Mouse (Mus musculus) spleen, embryonic (tissue): Measurements from ENCODE around the gene Rgl2.

ENCODE experiments used
- CTCF ChIA-PET: fragments of 350-600 bp; sonication (Branson Sonifier 250); formaldehyde crosslinking; loops from one replicate; lab custom pipeline; 2022; lab: Charles Lee

Gene Rgl2

GRCm38 (mm10) chr17:33965082-33965845 lies 35.9 kb downstream of the Rgl2 start:
- CTCF ChIA-PET: no interaction called here

DNA sequence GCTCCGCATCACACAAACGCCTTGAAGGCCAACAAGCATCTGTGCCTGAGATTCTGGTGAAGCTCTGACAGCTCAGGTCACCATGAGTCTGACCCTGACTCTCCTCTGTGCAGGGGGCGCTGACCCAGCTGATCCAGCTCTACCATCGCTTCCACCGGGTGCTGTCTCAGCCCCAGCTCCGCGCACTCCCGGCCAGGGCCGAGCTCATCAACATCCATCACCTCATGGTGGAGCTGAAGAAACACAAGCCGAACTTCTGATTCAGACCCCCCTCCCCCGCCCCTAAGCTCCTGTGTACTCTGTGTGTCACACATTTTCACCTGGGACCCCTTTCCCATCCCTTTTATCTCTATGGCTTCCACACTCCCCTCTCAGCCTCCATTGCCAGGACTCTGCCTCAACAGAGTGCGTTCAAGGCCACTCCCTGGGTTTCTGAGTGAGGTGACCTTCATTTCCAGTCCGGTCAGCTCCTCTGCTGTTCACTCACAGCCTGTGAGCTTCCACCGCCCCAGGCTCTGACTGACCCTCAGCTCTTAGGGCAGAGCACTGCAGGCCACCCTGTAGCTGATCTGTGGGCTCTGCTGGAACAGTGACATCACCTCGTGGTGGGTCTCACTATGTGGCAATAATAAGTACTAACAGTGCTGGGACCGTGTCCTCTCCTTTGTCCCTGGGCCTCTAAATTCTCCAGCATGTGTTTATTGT lies 36.7 kb downstream of the Rgl2 start:
- CTCF ChIA-PET: no interaction called here

GRCm38 (mm10) chr17:33968489-33968888 lies 39.1 kb downstream of the Rgl2 start:
- CTCF ChIA-PET: interaction anchor here (1.3 kb wide), 1 partner anchor 9 kb away, joined by 6 read pairs; no protein-coding TSS in a partner anchor

DNA sequence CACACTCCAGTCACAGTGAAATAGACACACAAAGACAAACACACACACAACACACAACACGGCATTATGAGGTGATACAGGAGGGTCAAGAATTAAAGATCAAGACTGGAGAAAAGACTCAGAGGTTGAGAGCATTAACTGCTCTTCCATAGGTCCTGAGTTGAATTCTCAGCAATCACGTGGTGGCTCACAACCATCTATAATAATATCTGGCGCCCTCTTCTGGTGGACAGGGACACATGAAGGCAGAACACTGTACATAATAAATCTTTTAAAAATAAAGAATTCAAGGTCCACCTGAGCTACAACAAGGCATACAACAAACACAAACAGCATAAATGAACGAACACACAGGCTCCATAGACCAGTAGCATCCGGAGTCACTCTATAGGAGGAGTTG lies 39.6 kb downstream of the Rgl2 start:
- CTCF ChIA-PET: interaction anchor here (1.3 kb wide), 1 partner anchor 9 kb away, joined by 6 read pairs; no protein-coding TSS in a partner anchor

- CTCF ChIA-PET: no interaction called here
Observed at GRCm38 (mm10) chr17:33969394-33969793, 40.1 kb downstream of the Rgl2 start.

- CTCF ChIA-PET: no interaction called here
Observed at GRCm38 (mm10) chr17:33972691-33973090, 43.3 kb downstream of the Rgl2 start.

DNA sequence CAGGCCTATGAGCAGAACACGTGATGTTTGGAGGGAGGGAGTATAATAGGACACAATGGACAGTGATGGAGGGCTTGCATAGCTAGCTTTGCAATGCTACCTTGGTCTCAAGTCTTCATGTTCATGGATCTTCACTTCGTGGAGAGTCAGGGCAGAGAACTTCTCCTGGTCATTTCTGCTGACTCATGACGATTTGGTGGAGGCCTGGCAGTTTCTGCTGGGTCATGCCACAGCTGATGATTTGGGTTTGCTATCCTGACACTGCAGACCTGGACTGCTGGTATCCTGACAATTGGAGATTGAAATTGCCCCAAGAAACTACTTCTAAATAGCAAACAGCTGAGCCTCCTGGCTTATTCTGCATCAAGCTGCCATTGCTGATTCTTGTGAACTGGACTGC lies 44.2 kb downstream of the Rgl2 start:
- CTCF ChIA-PET: no interaction called here

- CTCF ChIA-PET: interaction anchor here (1.1 kb wide), 1 partner anchor 10 kb away, joined by 6 read pairs; no protein-coding TSS in a partner anchor
Observed at GRCm38 (mm10) chr17:33977861-33978557, 48.7 kb downstream of the Rgl2 start.

DNA sequence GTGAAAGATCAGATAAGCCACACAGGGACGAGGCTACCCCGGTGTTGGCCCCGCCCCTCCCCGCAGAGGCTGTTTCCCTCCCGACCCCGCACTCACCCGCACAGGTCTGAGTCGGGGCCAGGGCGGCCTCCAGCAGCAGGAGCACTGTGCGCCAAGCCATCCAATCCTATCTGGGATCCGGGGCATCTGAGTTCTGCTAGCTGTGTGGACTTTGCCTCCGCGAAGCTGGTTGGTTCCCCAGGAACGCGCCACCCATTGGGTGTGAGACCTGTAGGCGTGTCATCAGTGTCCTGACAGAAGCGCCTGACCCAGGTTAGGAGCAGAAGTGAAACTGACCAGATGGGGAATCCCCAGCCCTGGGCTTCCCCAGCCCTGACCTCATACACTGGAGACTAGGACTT lies 49.3 kb downstream of the Rgl2 start:
- CTCF ChIA-PET: no interaction called here

GRCm38 (mm10) chr17:33979512-33980050 lies 50.2 kb downstream of the Rgl2 start:
- CTCF ChIA-PET: no interaction called here

DNA sequence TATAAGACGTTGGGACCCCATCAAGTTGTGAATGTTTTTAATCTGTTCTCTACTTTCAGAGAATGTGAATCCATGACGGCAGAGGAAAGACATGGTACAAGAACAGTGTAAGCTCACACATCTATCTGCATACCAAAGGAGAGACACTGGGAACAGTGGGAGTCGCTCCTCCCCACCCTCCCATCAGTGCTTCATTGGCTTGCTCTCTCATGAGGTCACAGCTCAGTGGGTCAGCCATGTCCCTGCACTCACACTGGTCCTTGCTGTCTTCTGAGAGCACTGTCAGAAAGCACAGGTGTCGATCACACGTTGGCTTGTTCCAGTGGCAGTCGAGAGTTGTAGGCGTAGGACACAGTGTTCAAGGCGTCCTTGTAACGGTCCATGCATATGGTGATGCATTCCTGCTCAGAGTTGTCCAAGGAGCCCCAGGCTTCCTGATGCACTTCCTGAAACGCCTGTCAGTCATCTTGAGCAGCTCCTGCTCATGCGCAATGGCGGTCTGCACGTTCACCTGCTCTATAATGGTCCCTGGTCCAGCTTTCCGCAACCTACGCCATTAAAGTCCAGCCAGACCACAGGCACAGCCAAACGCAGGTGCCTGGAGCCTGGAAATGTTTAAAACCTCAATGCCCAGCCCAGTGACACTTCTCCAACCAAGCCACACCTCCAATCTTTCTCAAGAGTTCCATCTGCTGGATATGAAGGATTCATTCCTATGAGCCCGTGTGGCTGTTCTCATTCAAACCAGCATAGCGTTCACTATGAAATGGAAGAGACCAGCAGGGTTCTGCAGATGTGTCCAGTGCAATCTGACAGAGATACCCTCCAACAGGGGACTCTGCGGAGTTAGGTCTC lies 51.1 kb downstream of the Rgl2 start:
- CTCF ChIA-PET: no interaction called here

DNA sequence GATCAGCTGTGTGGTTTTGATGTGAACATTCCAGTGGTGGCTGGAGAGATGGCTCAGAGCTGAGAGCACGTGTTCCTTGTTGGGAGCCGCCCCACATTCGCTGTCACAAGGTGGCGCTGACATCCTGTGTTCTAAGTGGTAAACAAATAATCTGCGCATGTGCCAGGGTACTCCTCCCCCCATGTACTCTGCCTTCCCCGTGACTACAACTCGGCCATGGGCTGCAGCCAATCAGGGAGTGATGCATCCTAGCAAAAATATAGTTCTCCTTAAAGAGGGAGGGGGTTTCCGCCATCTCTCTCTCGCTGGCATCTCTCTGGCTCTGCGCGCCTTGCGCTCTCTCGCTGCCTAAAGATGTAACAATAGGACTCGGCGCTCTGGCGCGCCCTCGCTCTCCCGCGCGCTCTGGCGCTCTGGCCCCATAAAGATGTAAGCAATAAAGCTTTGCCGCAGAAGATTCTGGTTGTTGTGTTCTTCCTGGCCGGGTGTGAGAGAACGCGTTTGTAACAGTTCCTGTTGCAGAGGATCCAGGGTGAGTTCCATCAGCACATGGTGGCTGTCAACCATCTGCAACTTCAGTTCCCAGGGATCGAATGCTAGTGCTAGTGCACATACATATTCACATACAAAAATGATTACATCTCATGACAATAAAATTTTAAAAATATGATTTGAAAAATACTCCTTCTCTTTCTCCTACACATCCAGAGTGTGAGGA lies 52.0 kb downstream of the Rgl2 start:
- CTCF ChIA-PET: interaction anchor here (1.0 kb wide), 1 partner anchor 11 kb away, joined by 4 read pairs; no protein-coding TSS in a partner anchor

DNA sequence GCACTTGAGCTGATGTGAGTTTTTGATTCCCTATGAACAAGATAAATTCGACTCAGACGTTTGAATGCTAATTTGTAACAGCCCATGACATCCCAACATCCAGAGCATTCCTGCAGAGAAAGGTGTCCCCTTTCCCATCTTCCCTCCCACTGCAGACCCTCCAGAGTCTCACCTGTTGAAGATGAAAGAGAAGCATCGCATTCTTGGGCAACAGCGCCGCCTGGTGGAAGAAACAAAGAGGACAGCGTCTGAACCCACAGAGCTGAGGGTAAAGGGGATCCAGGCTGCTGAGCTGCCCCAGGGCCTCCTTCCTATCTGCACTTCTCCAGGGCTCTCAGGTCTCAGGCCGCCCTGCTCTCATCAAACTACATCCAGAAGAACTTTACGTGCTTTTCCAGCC lies 52.8 kb downstream of the Rgl2 start:
- CTCF ChIA-PET: interaction anchor here (0.8 to 1.0 kb wide), 2 partner anchors 10 kb away, joined by 3 to 4 read pairs; no protein-coding TSS in a partner anchor
